Mouse (Mus musculus): ENCODE data around the gene Jsrp1. TPM values are rescaled to one million over a fixed set of nuclear protein-coding genes. Genes with fewer than 3 reads are reported as not detected.

Jsrp1 gene
- polyA plus RNA-seq, 1 experiment = 7.7 TPM

GRCm38 (mm10) chr10:80773816-80774215 is 39.5 kb downstream of the Jsrp1 start:
- Histone ChIP-seq H3K4me1 (ENCODE audit: control insufficient read depth, insufficient read depth, low read length) (no peaks in the 10 kb centered on the region), H3K4me3 (replicated peaks; ENCODE audit: extremely low read depth, low read depth, low read length) (no peak overlapping the region)
- no peak for TF ChIP-seq POLR2A (IDR thresholded peaks at IDR 0.05; ENCODE audit: borderline replicate concordance, extremely low read depth, low read depth, low read length)
- TF ChIP-seq CTCF (IDR thresholded peaks at IDR 0.05; ENCODE audit: insufficient read depth, low read length) = no peak
- no peak for DNase-seq
- WGBS = 74% methylated on average over 5 of the region's 5 CpGs

- H3K4me3 ChIP-seq (replicated peaks; ENCODE audit: extremely low read depth, low read depth, low read length) = no peak overlapping the region
- peaks cover 4% of the 10 kb centered on the region; the same call in 1 of the 2 replicates for H3K4me1 ChIP-seq (ENCODE audit: control insufficient read depth, insufficient read depth, low read length)
- TF ChIP-seq CTCF (IDR thresholded peaks at IDR 0.05; ENCODE audit: insufficient read depth, low read length) = no peak
- WGBS = 69% methylated on average over 6 of the region's 6 CpGs
- no peak for DNase-seq
Observed at GRCm38 (mm10) chr10:80768365-80768764, 44.9 kb downstream of the Jsrp1 start.

GRCm38 (mm10) chr10:80766161-80766815 is 47.0 kb downstream of the Jsrp1 start:
- WGBS = 69% methylated on average over 10 of the region's 10 CpGs

GRCm38 (mm10) chr10:80765746-80766145 is 47.6 kb downstream of the Jsrp1 start:
- no peak for TF ChIP-seq CTCF (IDR thresholded peaks at IDR 0.05; ENCODE audit: insufficient read depth, low read length)
- TF ChIP-seq POLR2A (IDR thresholded peaks at IDR 0.05; ENCODE audit: borderline replicate concordance, extremely low read depth, low read depth, low read length) = no peak

More at GRCm38 (mm10) chr10:80766161-80766815, 47.0 kb downstream of the Jsrp1 start:
- Histone ChIP-seq H3K4me1 (ENCODE audit: control insufficient read depth, insufficient read depth, low read length) (peaks cover 4% of the 10 kb centered on the region; the same call in 1 of the 2 replicates), H3K4me3 (replicated peaks; ENCODE audit: extremely low read depth, low read depth, low read length) (no peak overlapping the region)
- DNase-seq = peak; percentile 35
- no peak for TF ChIP-seq CTCF (IDR thresholded peaks at IDR 0.05; ENCODE audit: insufficient read depth, low read length)
- no peak for TF ChIP-seq POLR2A (IDR thresholded peaks at IDR 0.05; ENCODE audit: borderline replicate concordance, extremely low read depth, low read depth, low read length)

GRCm38 (mm10) chr10:80763502-80763901 is 49.8 kb downstream of the Jsrp1 start:
- 78% methylated on average over 2 of the region's 2 CpGs for WGBS
- peaks cover 7% of the 10 kb centered on the region for H3K4me1 ChIP-seq (ENCODE audit: control insufficient read depth, insufficient read depth, low read length)
- TF ChIP-seq POLR2A (IDR thresholded peaks at IDR 0.05; ENCODE audit: borderline replicate concordance, extremely low read depth, low read depth, low read length) = no peak
- TF ChIP-seq CTCF (IDR thresholded peaks at IDR 0.05; ENCODE audit: insufficient read depth, low read length) = no peak
- DNase-seq = no peak
- no peak overlapping the region for H3K4me3 ChIP-seq (replicated peaks; ENCODE audit: extremely low read depth, low read depth, low read length)

More at GRCm38 (mm10) chr10:80765746-80766145, 47.6 kb downstream of the Jsrp1 start:
- no peak overlapping the region for H3K4me3 ChIP-seq (replicated peaks; ENCODE audit: extremely low read depth, low read depth, low read length)
- H3K4me1 ChIP-seq (ENCODE audit: control insufficient read depth, insufficient read depth, low read length) = peaks cover 7% of the 10 kb centered on the region
- 48% methylated on average over 2 of the region's 2 CpGs for WGBS
- DNase-seq = no peak

- Histone ChIP-seq H3K4me3 (replicated peaks; ENCODE audit: extremely low read depth, low read depth, low read length) (no peak overlapping the region), H3K4me1 (ENCODE audit: control insufficient read depth, insufficient read depth, low read length) (peaks cover 11% of the 10 kb centered on the region)
- TF ChIP-seq POLR2A (IDR thresholded peaks at IDR 0.05; ENCODE audit: borderline replicate concordance, extremely low read depth, low read depth, low read length) (no peak), CTCF (IDR thresholded peaks at IDR 0.05; ENCODE audit: insufficient read depth, low read length) (no peak)
- 70% methylated on average over 3 of the region's 3 CpGs for WGBS
- DNase-seq = no peak
Observed at GRCm38 (mm10) chr10:80761821-80762220, 51.5 kb downstream of the Jsrp1 start.

GRCm38 (mm10) chr10:80760596-80761524 is 52.4 kb downstream of the Jsrp1 start:
- no peak for DNase-seq
- 66% methylated on average over 4 of the region's 4 CpGs for WGBS
- Histone ChIP-seq H3K4me1 (ENCODE audit: control insufficient read depth, insufficient read depth, low read length) (peaks cover 18% of the 10 kb centered on the region), H3K4me3 (replicated peaks; ENCODE audit: extremely low read depth, low read depth, low read length) (no peak overlapping the region)
- no peak for TF ChIP-seq CTCF (IDR thresholded peaks at IDR 0.05; ENCODE audit: insufficient read depth, low read length)
- no peak for TF ChIP-seq POLR2A (IDR thresholded peaks at IDR 0.05; ENCODE audit: borderline replicate concordance, extremely low read depth, low read depth, low read length)

- Histone ChIP-seq H3K4me1 (ENCODE audit: control insufficient read depth, insufficient read depth, low read length) (peaks cover 17% of the 10 kb centered on the region), H3K4me3 (replicated peaks; ENCODE audit: extremely low read depth, low read depth, low read length) (no peak overlapping the region)
- no peak for TF ChIP-seq CTCF (IDR thresholded peaks at IDR 0.05; ENCODE audit: insufficient read depth, low read length)
- DNase-seq = no peak
- WGBS = 57% methylated on average over 7 of the region's 7 CpGs
Observed at GRCm38 (mm10) chr10:80758651-80759050, 54.6 kb downstream of the Jsrp1 start.

Other genes with a start within 250 kb of the Jsrp1 start
- 24.8 and 31.5 TPM in 2 replicates for gene Klf16, start 236.2 kb downstream of the Jsrp1 start, polyA plus RNA-seq (2012; rRNA removed)
- gene Abhd17a, start 223.2 kb downstream of the Jsrp1 start, polyA plus RNA-seq (2012; rRNA removed) = 191 and 262 TPM in 2 replicates
- 91.4 and 110 TPM in 2 replicates for gene Scamp4, start 210.6 kb downstream of the Jsrp1 start, polyA plus RNA-seq (2012; rRNA removed)
- 10.0 and 14.1 TPM in 2 replicates for gene Adat3, start 210.6 kb downstream of the Jsrp1 start, polyA plus RNA-seq (2012; rRNA removed)
- gene Gm49322, start 207.5 kb downstream of the Jsrp1 start, polyA plus RNA-seq (2012; rRNA removed) = 1.6 and 2.2 TPM in 2 replicates
- gene Csnk1g2, start 190.7 kb downstream of the Jsrp1 start, polyA plus RNA-seq (2012; rRNA removed) = 246 and 276 TPM in 2 replicates
- 87.0 and 91.3 TPM in 2 replicates for gene Btbd2, start 156.4 kb downstream of the Jsrp1 start, polyA plus RNA-seq (2012; rRNA removed)
- 267 and 338 TPM in 2 replicates for gene Mknk2, start 135.4 kb downstream of the Jsrp1 start, polyA plus RNA-seq (2012; rRNA removed)
- gene Mob3a, start 111.5 kb downstream of the Jsrp1 start, polyA plus RNA-seq (2012; rRNA removed) = 51.5 and 52.4 TPM in 2 replicates
- gene Izumo4, start 111.3 kb downstream of the Jsrp1 start, polyA plus RNA-seq (2012; rRNA removed) = 61.9 and 70.8 TPM in 2 replicates
- gene Ap3d1, start 71.2 kb downstream of the Jsrp1 start, polyA plus RNA-seq (2012; rRNA removed) = 111 and 136 TPM in 2 replicates
- gene Dot1l, start 58.3 kb downstream of the Jsrp1 start, polyA plus RNA-seq (2012; rRNA removed) = 29.9 and 43.0 TPM in 2 replicates
- 35.7 and 38.7 TPM in 2 replicates for gene Sf3a2, start 15.3 kb downstream of the Jsrp1 start, polyA plus RNA-seq (2012; rRNA removed)
- 51.2 and 58.8 TPM in 2 replicates for gene Plekhj1, start 14.9 kb downstream of the Jsrp1 start, polyA plus RNA-seq (2012; rRNA removed)
- gene Amh, start 8.3 kb downstream of the Jsrp1 start, polyA plus RNA-seq (2012; rRNA removed) = 0.62 and 1.3 TPM in 2 replicates
- gene Oaz1, start 13.2 kb upstream of the Jsrp1 start, polyA plus RNA-seq (2012; rRNA removed) = 804 and 834 TPM in 2 replicates
- 0.10 and 0.31 TPM in 2 replicates for gene Lingo3, start 30.5 kb upstream of the Jsrp1 start, polyA plus RNA-seq (2012; rRNA removed)
- 78.5 and 79.1 TPM in 2 replicates for gene Lsm7, start 41.7 kb upstream of the Jsrp1 start, polyA plus RNA-seq (2012; rRNA removed)
- 91.7 and 93.9 TPM in 2 replicates for gene Sppl2b, start 41.8 kb upstream of the Jsrp1 start, polyA plus RNA-seq (2012; rRNA removed)
- gene Tmprss9, start 58.4 kb upstream of the Jsrp1 start, polyA plus RNA-seq (2012; rRNA removed) = 0.06 and 0.07 TPM in 2 replicates
- 157 and 196 TPM in 2 replicates for gene Timm13, start 87.5 kb upstream of the Jsrp1 start, polyA plus RNA-seq (2012; rRNA removed)
- gene Lmnb2, start 104.7 kb upstream of the Jsrp1 start, polyA plus RNA-seq (2012; rRNA removed) = 9.4 and 11.3 TPM in 2 replicates
- gene Gadd45b, start 116.6 kb upstream of the Jsrp1 start, polyA plus RNA-seq (2012; rRNA removed) = 103 and 120 TPM in 2 replicates
- gene Gng7, start 201.4 kb upstream of the Jsrp1 start, polyA plus RNA-seq (2012; rRNA removed) = 2.6 and 3.0 TPM in 2 replicates
- 0.03 TPM in 1 of 2 replicates, not detected in the other for gene Diras1, start 212.2 kb upstream of the Jsrp1 start, polyA plus RNA-seq (2012; rRNA removed)
- 44.2 and 46.9 TPM in 2 replicates for gene Slc39a3, start 223.9 kb upstream of the Jsrp1 start, polyA plus RNA-seq (2012; rRNA removed)
- 182 and 183 TPM in 2 replicates for gene Sgta, start 246.7 kb upstream of the Jsrp1 start, polyA plus RNA-seq (2012; rRNA removed)

Measured in lung, adult 2 months (tissue).